Mouse (Mus musculus) c-Kit-negative CD71-positive TER-119-positive erythroid progenitor cells, embryonic 14.5 days (primary cell): ENCODE results near the gene Ms4a15.

ENCODE experiments used
- DNase-seq: peaks from one replicate; pipeline ENCODE4 v3.0.0-alpha.2; 2013; ENCODE audit warnings: low read depth, low spot score

Gene Ms4a15

DNA sequence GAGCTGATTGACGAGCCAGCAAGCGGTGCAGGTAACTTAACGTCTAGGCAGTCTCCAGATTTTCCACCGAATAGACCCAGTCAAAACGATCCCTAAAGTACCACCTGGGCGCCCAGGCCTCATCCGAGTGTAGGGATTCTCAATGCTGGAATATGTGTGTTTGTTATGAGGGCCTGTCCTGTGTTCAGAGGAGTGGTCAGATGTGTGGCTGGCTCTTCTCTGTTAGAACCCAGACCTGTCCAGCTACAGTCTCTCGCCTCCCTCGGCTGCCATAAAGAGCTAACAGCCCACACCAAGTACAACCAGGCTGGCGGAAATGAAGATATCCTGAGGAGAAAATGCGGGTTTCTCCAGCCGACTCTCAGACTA is 33.1 kb downstream of the Ms4a15 start:
- no peak for DNase-seq

DNA sequence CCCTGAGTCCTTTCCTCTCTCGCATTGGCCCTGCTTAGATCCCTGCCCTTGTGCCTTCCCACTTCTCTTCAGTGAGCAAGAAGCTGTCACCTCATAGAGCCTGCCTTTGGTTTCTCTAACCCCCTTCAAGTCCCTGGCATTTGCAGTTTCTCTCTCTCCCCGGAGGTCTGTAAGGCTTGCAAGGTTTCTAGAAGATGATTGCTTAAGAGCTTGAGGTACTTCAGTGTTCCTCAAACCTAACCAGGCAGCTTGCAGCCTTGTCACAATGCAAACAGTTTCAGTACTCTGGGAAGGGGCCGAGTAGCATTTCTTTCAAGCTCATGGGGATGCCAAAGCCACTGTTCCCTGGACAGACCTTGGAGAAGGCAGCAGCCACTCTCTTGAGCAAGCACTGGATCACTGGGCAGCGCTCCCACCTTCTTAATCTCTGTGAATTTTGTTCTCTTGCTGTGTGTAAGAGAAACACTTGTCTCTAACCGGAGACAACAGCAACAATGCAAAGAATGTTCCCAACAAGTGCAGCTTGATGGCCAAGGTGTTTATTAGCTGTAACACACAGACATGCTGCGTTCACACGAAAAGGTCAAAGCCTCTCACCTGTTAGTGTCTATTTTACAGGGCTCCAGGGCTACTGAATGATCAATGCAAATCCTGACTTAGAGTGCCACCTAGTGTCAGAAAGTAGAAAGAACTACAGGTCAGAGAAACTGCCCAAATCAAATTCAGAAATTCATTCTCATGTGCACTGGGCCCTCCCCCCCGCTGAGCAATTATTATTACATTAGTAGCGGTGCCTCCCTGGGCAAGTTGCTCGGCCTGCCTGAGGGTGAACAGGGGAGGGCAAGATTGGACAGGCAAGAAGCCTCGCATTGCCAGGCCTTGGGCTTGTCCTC is 33.7 kb downstream of the Ms4a15 start:
- peak; percentile 40 for DNase-seq

DNA sequence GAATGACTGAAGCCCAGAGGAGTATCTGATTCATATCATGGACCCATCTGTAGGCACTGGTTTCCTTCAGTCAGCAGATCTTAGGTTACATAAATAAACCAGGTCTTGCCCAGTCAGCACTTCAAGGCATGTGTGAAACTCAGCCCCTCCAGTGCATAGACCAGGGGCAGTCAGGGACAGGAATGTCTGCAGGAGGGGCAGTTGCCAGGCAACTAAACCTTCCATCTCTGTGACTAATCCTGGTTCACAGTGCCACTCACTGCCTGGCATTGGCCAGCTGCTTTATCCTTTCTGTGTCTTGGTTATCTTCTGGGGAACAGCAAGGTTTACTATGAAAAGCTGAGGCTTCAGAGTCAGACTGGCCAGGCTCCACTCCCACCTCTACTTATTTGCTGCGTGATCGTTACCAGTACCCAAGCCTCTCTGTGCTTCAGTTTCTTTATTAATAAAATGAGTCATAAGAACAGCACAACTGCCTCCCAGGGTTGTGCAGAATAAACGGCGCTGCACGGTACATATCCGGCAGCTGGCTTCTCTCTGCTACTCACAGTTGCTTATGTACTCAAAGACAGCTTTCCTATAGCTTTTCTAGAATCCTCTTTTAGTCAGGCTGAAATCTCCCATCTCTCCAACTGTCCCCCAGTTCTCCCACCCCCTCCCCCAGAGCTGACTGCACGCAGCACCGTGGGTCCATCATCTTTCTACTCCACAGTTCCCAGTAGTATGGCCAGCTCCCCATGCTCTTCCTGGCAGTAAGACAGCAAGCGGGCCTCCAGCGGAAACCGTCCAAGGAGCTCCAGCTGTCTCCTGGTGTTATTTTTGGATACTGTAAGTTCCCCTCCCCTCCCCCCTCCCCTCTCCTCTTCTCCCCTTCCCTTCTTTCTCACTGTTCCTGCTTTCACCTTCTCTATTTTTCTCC is 40.8 kb downstream of the Ms4a15 start:
- DNase-seq, result no peak

DNA sequence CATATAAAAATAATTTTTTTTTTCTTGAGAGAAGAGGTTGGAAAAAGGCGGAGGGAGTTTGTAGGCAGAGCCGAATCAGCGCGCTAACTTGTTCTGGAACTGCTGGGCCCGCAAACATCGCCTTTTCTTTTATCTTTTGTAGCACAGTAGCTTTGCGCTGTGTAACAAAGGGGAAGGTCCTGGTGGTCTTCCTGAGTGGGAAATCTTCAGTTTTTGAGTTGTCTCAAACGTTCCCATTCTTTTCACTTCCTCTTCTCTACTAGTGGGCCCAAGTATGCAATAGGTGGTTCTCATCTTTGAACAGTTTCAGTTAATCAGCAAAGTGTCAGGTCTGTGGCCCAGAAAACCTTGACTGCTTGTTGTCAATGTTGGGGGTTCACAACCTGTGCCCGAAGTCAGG is 43.5 kb downstream of the Ms4a15 start:
- DNase-seq, result no peak

DNA sequence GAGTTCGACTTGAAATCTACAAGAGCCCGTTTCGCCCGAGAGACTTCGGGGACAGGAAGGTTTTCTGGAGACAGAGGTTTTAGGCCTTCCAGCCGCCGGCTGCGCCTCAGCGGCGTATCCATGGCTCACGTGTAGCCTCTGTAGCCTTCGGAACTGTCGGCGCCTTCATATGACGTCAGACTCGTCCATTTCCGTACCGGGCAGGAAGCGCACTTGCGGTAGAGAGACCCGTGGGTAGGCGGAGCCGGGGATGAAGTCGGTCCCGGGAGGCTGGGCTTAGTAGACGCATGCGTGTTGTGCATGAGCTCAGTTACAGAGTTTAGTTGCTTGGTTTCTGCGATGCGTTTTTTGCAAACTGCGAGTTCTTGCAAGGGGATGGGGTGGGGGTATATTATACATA is 43.9 kb downstream of the Ms4a15 start, which contains the start of gene Ccdc86:
TSS of gene Ccdc86 (minus strand) at position 155 of the 400 bp plus-strand sequence.
- peak; percentile 95 for DNase-seq

DNA sequence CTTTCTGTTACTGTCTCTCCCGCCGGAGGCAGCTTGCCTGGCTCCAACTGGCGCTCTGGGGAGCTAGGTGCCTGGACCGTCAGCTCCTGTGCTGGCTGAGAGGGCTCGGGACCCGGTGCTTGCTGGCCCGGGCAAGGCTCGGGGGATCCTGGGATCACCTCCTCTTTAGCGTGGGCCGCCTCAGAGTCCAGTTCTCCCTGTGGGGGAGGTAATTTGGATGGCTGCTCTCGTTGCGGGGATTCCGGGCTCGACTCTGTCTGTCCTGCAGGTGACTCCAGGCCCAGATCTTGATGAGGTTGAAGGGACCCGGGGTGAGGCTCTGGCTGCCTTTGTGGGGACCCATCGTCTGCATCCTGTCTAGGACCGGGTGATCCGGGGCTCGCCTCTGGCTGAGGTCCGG is 44.6 kb downstream of the Ms4a15 start:
- DNase-seq, result no peak

DNA sequence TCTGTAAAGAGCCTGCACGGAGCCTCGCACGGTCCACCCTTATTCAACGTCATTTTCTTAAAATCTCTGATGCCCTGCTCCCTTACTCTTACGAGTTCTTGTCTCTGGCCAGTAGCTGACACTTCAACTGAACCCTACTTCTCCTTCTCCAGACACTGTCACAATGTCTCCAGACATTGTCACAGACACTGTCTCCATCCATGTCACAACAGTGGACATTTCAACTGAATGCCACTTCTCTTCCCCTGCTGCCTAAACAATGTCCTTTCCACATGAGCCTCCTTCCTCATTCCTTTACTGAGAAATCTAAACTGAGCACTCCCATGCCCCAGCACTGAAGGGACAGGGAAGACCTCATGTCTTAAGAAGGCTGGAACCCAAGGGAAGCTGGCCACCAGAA is 45.8 kb downstream of the Ms4a15 start:
- no peak for DNase-seq

DNA sequence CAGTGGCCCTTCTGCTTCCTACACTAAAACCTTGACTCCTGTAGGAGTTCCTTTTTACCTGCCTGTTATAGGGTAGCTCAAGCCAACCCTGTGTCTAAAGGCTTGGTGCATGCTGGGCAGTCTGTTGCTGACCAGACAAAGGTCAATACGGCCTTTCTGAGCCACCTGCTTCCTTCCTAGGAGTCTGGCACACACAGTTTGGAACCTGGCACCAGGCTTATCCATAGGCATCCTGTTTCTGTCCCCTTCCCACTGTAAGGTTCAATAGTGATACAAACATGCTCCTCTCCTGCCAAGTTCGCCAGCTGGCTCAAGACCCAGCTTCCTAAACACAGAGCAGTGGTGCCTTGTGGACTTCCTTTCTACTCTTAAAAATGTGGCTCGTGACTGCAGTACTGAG is 46.5 kb downstream of the Ms4a15 start:
- DNase-seq, result no peak

DNA sequence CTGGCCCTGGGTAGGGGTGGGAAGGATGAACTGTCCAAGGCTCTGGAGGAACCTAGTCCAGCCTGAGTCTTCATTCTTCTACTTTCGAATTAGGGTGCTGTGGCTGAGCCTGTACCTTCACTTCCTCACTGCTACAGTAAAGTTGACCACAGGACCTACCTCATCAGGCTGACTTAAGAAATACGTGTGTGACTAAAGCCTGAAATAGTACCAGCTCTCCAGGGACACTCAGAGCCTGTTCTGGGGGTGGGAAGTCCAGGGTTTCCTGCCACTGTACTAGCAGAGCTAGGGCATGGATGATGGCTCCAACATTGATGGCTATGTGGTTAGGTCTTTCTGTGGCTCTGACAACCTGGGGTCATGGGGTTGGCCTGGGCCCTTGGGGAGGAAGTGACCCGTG is 49.1 kb downstream of the Ms4a15 start:
- DNase-seq, result no peak

DNA sequence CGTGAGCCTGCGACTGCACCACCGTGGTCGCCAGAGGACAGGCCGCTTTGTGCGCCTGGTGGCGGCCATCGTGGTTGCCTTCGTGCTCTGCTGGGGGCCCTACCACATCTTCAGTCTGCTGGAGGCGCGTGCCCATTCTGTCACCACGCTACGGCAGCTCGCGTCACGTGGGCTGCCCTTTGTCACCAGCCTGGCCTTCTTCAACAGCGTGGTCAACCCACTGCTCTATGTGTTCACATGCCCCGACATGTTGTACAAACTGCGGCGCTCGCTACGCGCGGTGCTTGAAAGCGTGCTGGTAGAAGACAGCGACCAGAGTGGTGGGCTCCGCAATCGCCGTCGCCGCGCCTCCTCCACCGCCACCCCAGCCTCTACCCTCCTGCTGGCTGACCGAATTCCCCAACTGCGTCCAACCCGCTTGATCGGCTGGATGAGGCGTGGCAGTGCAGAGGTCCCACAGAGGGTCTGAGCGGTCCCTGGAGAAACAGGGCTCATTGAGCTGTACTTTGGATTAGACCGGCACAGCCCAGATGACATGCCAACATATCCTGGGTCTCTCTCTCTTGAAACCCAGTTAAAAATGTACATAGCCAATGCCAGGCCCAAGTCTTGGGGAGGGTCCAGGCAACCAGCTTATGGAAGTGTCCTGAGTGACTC is 52.1 kb downstream of the Ms4a15 start:
- no peak for DNase-seq

DNA sequence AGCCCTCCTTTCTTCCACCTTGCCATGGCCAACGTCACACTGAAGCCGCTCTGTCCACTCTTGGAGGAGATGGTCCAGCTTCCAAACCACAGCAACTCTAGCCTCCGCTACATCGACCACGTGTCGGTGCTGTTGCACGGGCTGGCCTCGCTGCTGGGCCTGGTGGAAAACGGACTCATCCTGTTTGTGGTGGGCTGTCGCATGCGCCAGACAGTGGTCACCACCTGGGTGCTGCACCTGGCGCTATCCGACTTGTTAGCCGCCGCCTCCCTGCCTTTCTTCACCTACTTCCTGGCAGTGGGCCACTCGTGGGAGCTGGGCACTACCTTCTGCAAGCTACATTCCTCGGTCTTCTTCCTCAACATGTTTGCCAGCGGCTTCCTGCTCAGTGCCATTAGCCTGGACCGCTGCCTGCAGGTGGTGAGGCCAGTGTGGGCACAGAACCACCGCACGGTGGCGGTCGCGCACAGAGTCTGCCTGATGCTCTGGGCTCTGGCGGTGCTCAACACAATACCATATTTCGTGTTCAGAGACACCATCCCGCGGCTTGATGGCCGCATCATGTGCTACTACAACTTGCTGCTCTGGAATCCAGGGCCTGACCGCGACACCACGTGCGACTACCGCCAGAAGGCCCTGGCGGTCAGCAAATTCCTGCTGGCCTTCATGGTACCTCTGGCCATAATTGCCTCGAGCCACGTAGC is 52.8 kb downstream of the Ms4a15 start:
- no peak for DNase-seq

DNA sequence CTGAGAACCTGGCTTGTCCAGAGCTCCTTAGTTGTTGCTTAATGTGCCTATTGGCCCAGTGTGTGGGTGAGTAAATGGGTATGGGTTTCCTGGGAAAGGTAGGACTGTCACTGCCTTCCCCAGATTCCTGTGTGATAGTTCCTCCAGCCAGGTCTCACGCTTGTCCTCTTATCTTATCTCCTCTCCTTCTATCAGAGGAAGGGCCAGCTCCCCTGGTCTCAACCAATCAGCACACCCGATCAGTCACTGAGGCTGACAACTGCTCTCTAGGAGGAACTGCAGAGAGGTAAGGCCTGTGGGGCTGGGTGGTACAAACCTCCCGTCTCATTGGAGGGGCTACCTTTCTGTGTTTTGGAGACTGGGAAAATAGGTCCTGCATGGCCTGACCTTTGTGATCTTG is 54.3 kb downstream of the Ms4a15 start:
- DNase-seq, result no peak

DNA sequence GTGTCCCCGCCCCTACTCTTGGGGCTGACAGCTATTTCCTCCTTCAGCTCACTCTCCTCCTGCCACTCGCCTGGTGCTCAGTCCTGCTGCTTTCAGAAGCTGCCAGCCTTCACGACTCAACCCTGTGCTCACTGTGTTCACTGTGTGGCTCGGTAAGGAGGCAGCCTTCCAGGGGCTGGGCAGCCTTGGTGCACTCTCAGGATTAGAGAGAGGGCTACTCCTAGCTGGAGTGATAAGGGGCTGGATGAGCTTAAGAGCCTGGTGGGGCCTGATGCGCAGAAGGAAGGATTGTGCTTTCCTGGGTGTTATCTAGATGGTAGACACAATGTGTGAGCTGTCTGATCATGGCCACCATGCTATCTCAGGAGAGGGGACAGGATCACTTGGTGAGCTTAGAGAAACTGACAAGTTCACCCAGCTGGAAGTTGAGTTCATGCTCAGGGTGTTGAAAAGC is 55.9 kb downstream of the Ms4a15 start, which contains the start of gene Ptgdr2:
TSS of gene Ptgdr2 (plus strand) at position 51 of the 454 bp plus-strand sequence.
- DNase-seq, result no peak

DNA sequence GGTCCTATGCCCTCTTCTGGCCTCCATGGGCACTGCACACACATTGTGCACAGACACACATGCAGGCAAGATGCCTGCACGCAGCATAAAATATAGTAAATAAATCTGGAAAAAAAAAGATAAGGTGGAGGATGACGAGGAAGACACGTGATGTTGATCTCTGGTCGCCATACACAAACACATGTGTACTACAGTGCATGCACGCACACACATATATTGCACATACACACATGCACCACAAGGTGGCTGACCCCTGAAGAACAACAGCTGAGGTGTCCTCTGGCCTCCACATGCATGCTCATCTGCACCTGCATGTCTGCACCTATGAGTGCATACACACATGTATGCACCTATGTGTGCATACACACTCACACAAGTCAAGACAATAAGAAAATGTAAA is 57.0 kb downstream of the Ms4a15 start:
- no peak for DNase-seq

DNA sequence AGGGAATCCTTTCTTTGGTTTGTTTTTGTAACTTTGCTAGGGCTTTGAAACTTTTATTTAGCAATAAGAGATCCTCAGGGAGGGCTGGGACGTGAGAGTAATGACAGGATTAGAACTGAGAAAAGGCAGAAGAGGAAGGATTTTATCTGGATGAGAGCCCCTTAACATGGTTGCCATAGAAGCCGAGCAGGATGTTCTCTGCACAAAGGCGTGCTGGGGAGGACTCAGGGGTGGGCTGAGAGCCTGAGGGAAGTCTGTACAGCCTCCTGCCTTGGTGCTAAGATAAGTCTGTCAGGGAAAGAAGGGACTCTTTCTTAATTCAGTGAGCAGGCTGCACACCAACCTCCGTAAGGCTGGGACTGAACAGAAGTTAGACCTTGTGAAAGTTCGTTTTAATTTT is 58.0 kb downstream of the Ms4a15 start:
- no peak for DNase-seq

DNA sequence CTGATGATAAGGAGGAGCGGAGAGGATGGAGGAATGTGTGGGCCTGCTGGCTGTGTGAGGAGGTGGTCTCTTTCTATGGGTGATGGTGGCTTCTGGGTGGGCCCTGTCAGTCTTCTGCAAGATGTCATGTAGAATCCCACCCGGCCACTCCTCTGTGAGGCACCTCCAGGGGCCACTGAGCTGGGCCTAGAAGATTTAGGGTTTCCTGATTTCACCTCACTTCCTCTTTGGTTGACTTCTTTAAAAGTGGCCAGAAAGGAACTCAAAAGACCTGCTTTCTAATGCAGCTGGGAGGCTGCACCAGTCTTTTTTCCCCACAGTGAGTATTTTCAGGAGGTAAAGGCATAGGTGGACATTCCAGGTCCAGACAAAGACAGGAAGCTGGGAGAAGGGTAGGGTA is 62.4 kb downstream of the Ms4a15 start:
- DNase-seq, result no peak
